Mouse (Mus musculus) lung, embryonic 16.5 days (tissue): ENCODE measurements around the gene Ring1. TPM values are rescaled to one million over a fixed set of nuclear protein-coding genes. Genes with fewer than 3 reads are reported as not detected.
A peak's percentile ranks its signal among the peaks of the same experiment; 100 is the strongest.

Experiments used
- ATAC-seq: fragments of 200-750 bp; cut with Nextera tagmentation; 2 replicates; pipeline ENCODE4 v1.8.0; 2017; ENCODE audit warnings: low read depth, mild to moderate bottlenecking, moderate library complexity
- H3K27ac ChIP-seq: fragments of 300-500 bp; sonication (generic); 2 replicates; pipeline ENCODE4 v1.5.1; 2014; ENCODE audit warnings: mild to moderate bottlenecking, control low read depth, low read length
- H3K27me3 ChIP-seq: fragments of 300-500 bp; sonication (generic); 2 replicates; pipeline ENCODE4 v1.6.1; 2014; ENCODE audit warnings: low read depth, low read length, mixed read lengths; ENCODE audit not compliant: control insufficient read depth, insufficient read depth
- H3K36me3 ChIP-seq: fragments of 300-500 bp; sonication (generic); 2 replicates; pipeline ENCODE4 v1.6.1; 2014; ENCODE audit warnings: low read length; ENCODE audit not compliant: control insufficient read depth, insufficient read depth
- H3K4me1 ChIP-seq: fragments of 300-500 bp; sonication (generic); replicated peaks from 2 replicates; pipeline ENCODE4 v1.6.1; 2014; ENCODE audit warnings: low read length, mixed read lengths; ENCODE audit not compliant: control insufficient read depth, insufficient read depth
- H3K4me2 ChIP-seq: fragments of 300-500 bp; sonication (generic); 2 replicates; pipeline ENCODE4 v1.6.1; 2014; ENCODE audit warnings: low read depth, low read length, control low read depth
- H3K4me3 ChIP-seq: fragments of 300-500 bp; sonication (generic); 2 replicates; pipeline ENCODE4 v1.5.1; 2014; ENCODE audit warnings: mild to moderate bottlenecking, low read length, control low read depth
- H3K9ac ChIP-seq: fragments of 300-500 bp; sonication (generic); 2 replicates; pipeline ENCODE4 v1.6.1; 2014; ENCODE audit warnings: low read length, control low read depth
- H3K9me3 ChIP-seq: fragments of 300-500 bp; sonication (generic); 2 replicates; pipeline ENCODE4 v1.6.1; 2016; ENCODE audit warnings: low read length; ENCODE audit not compliant: control insufficient read depth
- WGBS: fragments of 180-500 bp; shearing (Covaris S2); extraction: QIAGEN DNeasy Blood & Tissue Kit; methylation state at CpG from one replicate; pipeline ENCODE4 v1.1.7; 2014; 5-methylcytosine and 5-hydroxymethylcytosine counted together
- polyA plus RNA-seq: library from polyadenylated mRNA; unstranded; fragments of >200 nt; fragmentation: Nextera tagmentation; extraction: Ambion mirVana; gene quantifications from 2 replicates; pipeline ENCODE4 v1.2.1, GENCODE M21; 2015

The Ring1 gene
- polyA plus RNA-seq, 1 experiment from 2014 or later = 15.2 TPM

DNA sequence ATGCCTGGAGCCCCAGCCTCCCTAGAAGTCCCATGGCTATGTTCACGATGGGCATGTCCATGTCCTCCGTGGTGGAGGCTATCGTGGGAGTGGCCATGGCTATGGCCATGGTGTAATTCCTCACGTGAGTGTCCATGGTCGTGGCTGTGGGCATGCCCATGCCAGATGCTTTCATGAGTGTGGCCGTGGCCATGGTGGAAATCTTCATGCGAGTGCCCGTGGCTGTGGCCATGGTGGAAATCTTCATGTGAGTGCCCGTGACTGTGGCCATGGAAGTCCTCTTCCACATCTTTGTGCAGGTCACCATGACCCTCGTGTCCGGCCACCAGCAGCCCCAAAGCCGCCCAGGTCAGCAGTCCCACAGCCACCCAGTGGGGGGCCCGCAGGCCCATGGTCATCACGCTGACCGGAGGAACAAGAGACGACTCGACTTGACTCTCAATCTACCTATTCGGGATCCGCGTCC, 6.4 kb upstream of the Ring1 start:
- Histone ChIP-seq H3K9me3 (no peaks in the 10 kb centered on the region), H3K36me3 (peaks cover 27% of the 10 kb centered on the region), H3K9ac (peak overlapping the region; percentile 93), H3K27me3 (no peaks in the 10 kb centered on the region), H3K4me3 (peak overlapping the region; percentile 88), H3K4me1 (peaks cover 47% of the 10 kb centered on the region), H3K27ac (peak overlapping the region; percentile 89), H3K4me2 (peak overlapping the region; percentile 95)
- under 1% methylated on average over 20 of the region's 20 CpGs for WGBS
- no peak for ATAC-seq

DNA sequence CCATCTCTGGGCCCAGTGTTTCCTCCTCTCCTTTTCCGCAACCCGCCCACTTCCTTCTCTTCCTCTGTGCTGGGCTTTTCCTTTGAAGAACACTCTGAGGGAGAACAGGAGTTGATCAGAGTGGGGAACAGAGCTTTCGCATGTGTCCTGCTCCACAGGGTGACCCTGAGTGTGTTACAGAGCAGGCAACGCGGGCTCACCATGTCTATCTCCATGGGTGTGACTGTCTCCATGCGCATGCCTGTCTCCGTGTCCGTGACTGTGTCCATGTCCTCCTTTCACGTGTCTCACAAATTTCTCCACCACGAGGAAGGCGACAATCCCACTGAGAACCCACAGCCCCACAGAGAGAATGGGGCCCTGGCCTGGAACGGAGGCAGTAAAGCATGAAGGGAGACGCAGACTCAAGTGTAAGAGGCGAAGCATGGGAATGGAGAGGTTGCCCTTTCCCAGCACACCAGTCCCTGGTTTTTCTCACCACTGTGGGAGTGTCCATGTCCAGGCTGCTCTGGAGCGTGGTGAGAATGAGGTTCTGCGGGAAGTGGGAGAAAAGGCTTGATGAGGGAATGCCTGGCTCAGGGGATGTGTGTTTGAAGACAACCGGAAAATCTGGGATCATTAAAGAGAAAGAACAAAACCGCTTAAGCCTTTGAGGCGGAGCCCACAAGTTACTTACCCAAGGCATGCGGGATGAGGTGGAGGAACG, 5.6 kb upstream of the Ring1 start:
- Histone ChIP-seq H3K9me3 (no peaks in the 10 kb centered on the region), H3K9ac (peak overlapping the region; percentile 93), H3K27me3 (no peaks in the 10 kb centered on the region), H3K36me3 (peaks cover 20% of the 10 kb centered on the region), H3K4me3 (peak overlapping the region; percentile 88), H3K4me1 (peaks cover 54% of the 10 kb centered on the region), H3K4me2 (peak overlapping the region; percentile 95), H3K27ac (no peak overlapping the region)
- WGBS = 73% methylated on average over 21 of the region's 21 CpGs
- no peak for ATAC-seq

DNA sequence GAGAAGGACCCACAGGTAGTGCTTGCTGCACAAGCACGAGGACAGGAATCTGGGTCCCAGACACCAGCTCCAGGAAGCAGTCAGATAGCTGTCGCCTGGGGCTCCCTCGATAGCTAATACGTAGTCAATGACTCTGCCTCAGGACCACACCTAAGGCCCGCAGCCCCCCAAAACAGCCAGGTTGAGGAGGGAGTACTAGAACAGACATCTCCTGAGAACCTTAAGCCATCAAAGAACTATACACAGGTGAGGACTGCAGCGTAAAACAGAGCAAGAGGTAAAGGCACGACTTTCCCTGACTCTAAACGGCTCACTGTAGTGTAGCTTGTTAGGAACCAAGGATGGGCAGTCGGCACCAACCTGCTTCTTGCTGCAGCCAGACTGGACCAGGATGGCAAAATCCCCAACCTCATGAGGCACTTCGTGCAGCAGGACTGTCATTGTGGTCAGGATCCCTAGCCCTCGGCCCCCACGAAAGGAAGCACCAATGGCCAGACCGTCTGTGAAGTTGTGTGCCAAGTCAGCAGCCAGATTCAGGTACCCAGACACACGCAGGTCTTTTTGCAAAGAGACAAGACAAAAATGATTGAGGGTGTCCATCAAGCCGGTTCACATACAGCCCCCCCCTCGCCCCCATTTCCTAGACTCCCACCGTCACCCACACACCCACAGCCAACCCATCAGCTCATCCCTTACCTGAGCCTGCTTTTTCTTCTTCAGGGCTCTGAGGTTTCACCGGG, 4.8 kb upstream of the Ring1 start:
- Histone ChIP-seq H3K4me2 (peak overlapping the region; percentile 95), H3K36me3 (peaks cover 20% of the 10 kb centered on the region), H3K27ac (no peak overlapping the region), H3K9me3 (no peaks in the 10 kb centered on the region), H3K27me3 (no peaks in the 10 kb centered on the region), H3K9ac (no peak overlapping the region; the same call in 1 of the 2 replicates), H3K4me3 (no peak overlapping the region), H3K4me1 (peaks cover 54% of the 10 kb centered on the region)
- no peak for ATAC-seq
- 87% methylated on average over 18 of the region's 18 CpGs for WGBS

DNA sequence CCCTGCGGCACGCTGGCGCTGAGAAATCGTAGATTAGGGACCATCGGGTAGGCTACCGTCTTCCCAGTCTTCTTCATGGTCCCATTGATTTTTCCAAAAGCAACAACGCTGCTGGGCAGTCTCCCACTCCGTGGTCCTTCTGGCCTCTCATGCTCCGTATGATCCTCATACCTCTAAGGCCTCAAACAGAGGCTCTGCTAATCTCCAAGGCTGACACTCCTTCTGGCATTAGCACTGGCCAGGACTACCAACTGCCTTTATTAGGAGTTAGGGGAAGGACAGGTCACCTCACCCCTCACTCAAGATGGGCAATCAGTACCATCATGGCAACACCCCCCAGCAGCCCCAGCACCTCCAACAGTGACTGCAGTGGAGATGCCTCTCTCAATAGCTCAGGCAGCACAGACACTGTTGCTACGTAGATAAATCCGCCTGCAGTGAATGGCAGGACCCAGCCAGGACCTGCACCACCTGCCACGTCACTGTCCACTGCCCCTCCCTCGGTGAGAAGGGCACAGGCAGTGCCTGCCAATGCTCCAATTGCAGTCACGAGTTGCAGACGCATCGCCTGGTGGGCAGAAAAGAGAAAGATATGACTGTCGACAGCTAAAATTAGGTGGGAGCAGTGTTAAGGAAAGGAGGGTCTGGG, 4.1 kb upstream of the Ring1 start:
- Histone ChIP-seq H3K9ac (no peak overlapping the region), H3K27me3 (no peaks in the 10 kb centered on the region), H3K36me3 (peaks cover 17% of the 10 kb centered on the region), H3K4me3 (no peak overlapping the region), H3K9me3 (no peaks in the 10 kb centered on the region), H3K4me2 (peak overlapping the region; percentile 95; the same call in 1 of the 2 replicates), H3K27ac (peak overlapping the region; percentile 40), H3K4me1 (peaks cover 58% of the 10 kb centered on the region)
- WGBS = 71% methylated on average over 17 of the region's 17 CpGs
- ATAC-seq = no peak

DNA sequence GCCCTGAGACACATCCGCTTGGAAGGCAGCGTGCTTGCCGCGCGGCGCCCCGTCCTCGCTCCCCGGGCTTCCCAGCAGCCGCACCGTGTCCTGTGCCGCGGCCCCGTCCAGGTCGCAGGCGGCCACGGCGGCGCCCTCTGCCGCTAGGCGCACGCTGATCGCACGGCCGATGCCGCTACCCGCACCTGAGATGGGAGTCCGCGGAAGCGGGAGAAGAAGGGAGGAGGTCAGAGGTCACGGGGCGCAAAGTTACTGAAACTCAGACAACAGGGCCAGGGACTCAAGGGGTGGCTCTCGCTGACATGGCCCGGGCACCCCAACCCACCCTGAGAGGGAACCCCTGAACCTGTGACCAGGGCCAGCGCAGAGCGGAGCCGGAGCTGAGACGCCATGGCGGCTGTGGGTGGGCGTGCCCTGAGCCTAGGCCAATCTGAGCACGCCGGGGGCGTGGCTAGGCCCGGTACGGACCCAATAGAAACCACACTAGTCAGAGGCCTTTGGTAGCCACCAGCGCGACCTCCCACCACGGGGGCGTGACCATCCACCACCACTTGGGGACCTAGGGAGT, 3.3 kb upstream of the Ring1 start, which contains the start of gene H2-Ke6:
TSS of gene H2-Ke6 (minus strand) at position 405 of the 568 bp plus-strand sequence.
- peak; percentile 75 for ATAC-seq
- peaks cover 51% of the 10 kb centered on the region for H3K4me1 ChIP-seq
- no peaks in the 10 kb centered on the region for H3K27me3 ChIP-seq
- under 1% methylated on average over 49 of the region's 49 CpGs for WGBS
- H3K4me3 ChIP-seq = peak within 1 kb of the TSS; percentile 60
- H3K36me3 ChIP-seq = peaks cover 19% of the 10 kb centered on the region
- H3K9me3 ChIP-seq = no peaks in the 10 kb centered on the region
- peak within 1 kb of the TSS; percentile 71 for H3K27ac ChIP-seq
- H3K4me2 ChIP-seq = peak within 1 kb of the TSS; percentile 95
- H3K9ac ChIP-seq = peak within 1 kb of the TSS; percentile 60

DNA sequence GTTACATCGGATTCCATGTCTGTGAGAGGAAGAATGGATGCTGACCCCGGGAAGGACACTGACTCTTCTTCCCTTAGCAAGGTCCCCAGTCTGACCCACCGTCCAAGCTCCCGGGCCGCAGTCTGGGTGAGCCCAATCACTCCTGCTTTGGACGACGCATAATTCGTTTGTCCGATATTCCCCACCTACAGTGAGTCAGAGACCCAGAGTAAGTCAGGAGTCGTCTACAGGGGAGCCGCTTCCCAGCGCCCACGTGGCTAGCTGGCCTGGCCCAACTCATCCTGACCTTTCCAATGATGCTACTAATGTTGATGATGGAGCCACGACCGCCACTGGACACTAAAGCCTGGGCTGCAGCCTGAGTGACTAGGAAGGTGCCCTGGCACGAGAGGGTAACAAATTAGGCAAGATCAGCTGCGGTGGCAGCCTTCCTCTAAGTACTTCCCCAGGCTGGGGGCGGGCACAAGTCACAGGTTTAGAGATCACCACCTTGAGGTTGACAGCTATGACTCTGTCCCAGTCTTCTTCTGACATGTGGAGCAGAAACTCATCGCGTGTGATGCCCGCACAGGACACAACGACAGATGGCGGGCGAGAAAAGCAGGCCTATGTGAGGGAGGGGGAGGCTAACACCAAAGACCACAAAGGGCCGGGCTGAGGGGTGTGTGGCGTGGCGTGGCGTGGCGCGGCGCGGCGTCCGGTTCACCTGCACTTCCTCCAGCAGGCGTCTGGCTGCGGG, 2.6 kb upstream of the Ring1 start:
- no peaks in the 10 kb centered on the region for H3K9me3 ChIP-seq
- H3K36me3 ChIP-seq = peaks cover 23% of the 10 kb centered on the region
- WGBS = 10% methylated on average over 36 of the region's 36 CpGs
- H3K4me2 ChIP-seq = peak overlapping the region; percentile 95
- ATAC-seq = no peak; the same call in 1 of the 2 replicates
- H3K4me3 ChIP-seq = peak overlapping the region; percentile 60
- H3K4me1 ChIP-seq = peaks cover 49% of the 10 kb centered on the region
- no peaks in the 10 kb centered on the region for H3K27me3 ChIP-seq
- H3K9ac ChIP-seq = peak overlapping the region; percentile 60
- peak overlapping the region; percentile 71 for H3K27ac ChIP-seq

DNA sequence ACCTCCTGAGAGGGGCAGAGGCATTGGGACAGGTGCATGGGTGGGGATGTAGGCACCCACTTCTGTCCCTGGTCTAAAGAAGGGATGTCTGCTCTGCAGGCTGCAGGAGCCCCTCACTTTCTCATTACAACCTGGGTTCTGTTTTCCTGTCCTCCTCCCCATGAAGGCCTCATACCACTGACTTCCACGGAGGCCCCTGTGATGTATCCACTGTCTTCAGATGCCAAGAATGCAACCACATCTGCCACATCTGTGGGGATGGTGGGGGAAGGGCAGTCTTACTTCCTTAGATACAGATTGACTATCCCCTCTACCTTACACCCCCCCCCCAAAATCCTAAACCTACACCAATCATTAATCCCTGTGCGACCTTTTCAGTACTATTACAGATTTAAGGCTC, 1.7 kb upstream of the Ring1 start:
- H3K4me1 ChIP-seq = peaks cover 49% of the 10 kb centered on the region
- no peaks in the 10 kb centered on the region for H3K27me3 ChIP-seq
- no peak overlapping the region for H3K4me3 ChIP-seq
- no peak overlapping the region for H3K4me2 ChIP-seq
- H3K36me3 ChIP-seq = peaks cover 27% of the 10 kb centered on the region
- H3K27ac ChIP-seq = no peak overlapping the region
- 31% methylated on average over 2 of the region's 2 CpGs for WGBS
- H3K9me3 ChIP-seq = no peaks in the 10 kb centered on the region
- H3K9ac ChIP-seq = no peak overlapping the region
- no peak for ATAC-seq

DNA sequence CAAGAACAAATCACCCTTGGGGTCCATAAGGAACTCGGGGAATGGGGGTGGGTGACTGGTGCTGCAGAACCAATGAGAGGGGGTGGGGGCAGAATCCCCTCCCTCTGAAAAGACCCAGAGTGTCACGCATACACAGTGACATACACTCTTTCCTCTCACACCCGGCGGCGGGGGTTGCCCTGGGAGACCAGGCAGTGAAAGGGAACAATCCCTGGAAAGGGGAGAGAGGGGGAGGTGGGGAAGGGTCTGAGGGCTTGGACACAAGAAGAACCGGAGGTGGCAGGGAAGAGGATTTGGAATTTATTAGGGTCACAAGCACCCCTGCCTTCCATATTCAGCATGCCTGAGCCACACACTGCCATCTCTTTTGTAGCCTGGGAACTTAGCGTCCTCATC, 1.3 kb upstream of the Ring1 start:
- ATAC-seq = no peak
- Histone ChIP-seq H3K36me3 (peaks cover 32% of the 10 kb centered on the region), H3K27ac (no peak overlapping the region), H3K9me3 (no peaks in the 10 kb centered on the region), H3K4me1 (peaks cover 49% of the 10 kb centered on the region), H3K9ac (peak overlapping the region; percentile 95), H3K4me3 (peak overlapping the region; percentile 83), H3K27me3 (no peaks in the 10 kb centered on the region), H3K4me2 (peak overlapping the region; percentile 78)
- 24% methylated on average over 7 of the region's 7 CpGs for WGBS
